Mouse (Mus musculus) cerebellum, adult 11 months (tissue): ENCODE results near the gene Ccng2.

ENCODE experiments used
- DNase-seq: peaks from one replicate; pipeline ENCODE4 v3.0.0; 2022

Gene Ccng2

DNA sequence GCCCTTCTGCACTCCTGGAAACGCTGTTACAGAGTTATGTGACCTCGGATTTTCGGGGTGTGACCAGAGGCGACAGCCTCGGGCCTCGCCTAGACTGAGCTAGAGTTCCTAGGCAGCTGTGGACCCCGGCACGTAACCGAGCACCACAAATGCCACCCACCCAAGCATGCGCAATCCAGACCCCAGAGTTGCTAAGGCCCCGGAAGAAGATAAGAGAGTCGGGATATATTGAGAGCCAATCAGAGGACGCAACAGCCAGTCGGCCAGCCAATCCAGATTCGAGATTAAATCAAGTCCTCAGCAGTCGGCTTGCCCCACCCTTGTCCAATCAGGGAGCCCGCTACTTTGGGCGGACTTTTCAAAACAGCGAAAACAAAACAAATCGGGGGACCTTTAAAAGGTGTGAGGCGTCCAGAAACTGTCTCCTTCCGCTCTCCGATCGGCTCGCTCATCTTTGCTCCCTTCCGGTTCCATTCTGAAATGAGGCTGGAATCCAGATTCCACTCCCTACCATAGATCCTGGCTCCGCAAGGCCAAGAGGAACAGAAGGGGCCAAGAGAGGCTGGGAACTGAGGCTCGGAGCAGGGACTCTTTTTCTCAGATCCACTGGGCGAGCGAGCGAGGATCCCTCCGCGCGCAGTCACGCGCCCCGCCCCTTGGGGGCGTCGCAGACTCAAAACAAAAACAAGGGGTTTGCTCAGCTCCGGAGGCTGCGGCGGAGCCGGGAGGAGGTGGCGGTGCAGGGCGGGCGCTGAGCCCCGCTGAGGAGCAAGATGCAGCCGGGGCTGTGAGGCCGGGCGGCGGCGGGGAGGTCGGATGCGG lies at the start of gene Ccng2:
Gene Ccng2 (plus strand): TSS at position 375 of the 822 bp plus-strand sequence.
- peak; percentile 94 for DNase-seq

DNA sequence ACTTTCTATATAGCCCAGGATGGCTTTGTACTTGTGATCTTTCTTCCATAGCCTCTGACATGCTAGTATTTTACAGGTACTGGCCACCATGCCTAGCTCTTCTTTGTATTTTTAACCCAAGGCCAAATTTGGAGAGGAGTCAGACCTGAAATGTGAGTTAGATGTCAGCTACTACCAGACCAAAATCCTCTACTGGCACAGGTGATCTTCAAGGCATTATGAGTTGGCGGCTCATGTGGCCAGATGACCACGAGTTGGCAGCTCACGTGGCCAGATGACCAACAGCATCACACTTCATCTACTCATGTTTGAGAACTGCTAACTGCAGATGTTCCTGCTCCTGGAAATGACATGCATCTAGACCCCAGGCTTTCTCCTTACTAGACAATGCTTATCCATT lies 48.7 kb upstream of the Ccng2 start:
- no peak for DNase-seq

GRCm38 (mm10) chr5:93221661-93222060 lies 45.4 kb upstream of the Ccng2 start:
- DNase-seq: peak; percentile 50

DNA sequence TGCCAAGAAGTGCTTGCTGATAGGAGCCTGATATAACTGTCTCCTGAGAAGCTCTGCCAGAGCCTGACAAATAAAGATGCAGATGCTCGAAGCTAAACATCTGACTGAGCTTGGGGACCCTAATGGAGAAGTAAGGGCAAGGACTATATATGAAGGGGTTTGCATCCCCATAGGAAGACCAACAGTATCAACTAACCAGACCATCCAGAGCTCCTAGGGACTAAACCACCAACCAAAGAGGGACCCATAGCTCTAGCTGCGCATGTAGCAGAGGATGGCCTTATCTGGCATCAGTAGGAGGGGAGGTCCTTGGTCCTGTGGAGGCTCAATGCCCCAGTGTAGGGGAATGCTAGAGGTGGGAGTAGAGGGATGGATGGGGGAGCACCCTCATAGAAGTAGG lies 42.5 kb upstream of the Ccng2 start:
- DNase-seq: no peak

DNA sequence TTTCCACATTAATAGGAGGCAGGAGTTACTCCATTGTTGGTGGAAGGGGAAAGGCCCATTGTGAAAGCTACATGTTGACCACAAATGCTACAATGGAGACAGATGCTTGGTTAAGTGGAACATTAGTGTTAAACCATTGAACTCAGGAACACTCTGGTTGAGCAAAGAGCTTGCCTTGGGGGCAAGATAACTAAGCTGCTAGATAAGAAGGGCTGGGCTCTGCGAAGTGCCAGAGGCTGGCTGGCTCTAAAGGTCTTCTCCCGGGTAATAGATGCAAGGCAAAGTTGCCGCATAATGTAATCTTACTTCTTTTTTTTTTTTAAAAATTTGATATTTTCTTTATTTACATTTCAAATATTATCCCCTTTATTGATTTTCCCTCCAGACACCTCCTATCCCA lies 39.9 kb upstream of the Ccng2 start:
- DNase-seq: no peak

DNA sequence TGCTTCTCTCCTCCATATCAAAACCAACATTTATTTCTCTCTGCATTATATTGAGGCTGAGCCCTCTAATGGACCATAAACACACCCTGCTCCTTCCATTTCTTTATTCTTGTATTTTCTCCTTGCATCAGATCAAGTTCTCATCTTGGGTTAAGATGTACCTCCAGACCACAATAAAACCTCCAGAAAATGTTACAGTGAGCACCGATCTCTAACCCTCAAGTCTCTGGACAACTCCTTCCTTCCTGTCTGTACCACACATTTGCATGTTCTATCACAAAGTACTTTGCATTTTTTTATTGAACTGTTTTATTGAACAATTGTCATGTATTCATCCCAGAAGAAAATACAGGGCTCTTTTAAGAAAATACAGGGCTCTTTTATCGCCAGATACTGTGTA lies 37.5 kb upstream of the Ccng2 start:
- no peak for DNase-seq

- no peak for DNase-seq
Measured at GRCm38 (mm10) chr5:93231721-93232120, 35.3 kb upstream of the Ccng2 start.

GRCm38 (mm10) chr5:93232838-93233237 lies 34.2 kb upstream of the Ccng2 start:
- no peak for DNase-seq

- no peak for DNase-seq
Measured at GRCm38 (mm10) chr5:93234130-93234529, 32.9 kb upstream of the Ccng2 start.

DNA sequence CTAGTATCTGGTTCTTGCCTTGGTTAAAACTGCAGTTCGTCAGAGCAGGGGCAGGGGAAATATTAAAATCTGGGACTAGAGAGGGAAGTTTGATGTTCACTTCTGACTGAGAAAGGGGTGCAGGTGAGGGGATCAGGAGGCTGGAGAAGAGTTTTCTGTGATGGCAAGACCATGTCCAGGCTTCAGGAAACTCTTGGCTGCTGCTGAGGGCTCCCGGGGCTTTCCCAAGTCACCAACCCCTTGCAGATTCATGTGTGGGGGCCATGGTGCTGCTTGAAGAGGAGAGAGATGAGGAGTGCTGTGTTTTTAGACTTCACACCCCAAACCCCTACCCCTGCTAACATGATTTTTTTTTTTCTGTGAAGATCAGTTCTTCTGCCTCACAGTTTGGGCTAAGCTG lies 32.5 kb upstream of the Ccng2 start:
- no peak for DNase-seq

DNA sequence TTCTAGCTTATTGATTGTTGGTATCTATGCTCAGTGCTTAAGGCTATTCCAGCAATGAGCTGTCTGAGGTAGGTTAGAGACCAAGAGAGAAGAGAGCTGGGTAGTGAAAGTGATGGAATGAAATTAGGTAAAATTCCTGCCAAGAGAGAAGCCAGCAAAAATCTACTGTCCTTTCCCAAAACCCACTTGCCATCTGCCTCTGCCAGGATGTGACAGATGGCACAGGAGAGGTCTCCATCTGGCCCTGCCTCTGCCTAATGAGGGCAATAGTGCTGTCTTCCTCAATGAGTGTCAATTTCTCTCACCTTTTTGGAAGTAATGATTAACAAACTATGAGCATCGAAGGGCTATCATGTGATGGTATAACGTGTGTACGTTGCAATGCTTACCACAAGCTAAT lies 31.2 kb upstream of the Ccng2 start:
- peak; percentile 94 for DNase-seq

DNA sequence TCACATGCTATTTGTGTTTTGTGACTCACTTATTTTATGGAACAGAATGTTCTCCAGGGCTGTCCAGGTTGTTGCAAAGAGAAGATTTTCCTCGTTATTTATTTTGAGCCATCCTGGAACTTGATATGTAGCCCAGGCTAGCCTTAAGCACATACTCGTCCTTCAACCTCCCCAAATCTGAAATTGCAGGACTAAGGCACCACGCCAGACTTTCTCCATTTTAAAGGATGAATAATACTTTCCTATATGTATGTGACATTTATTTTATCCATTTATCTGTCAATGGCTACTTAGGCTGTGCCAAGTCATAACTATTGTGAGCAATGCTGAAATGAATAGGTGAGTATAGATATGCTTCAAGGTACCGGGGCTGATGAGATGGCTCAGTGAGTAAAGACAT lies 30.5 kb upstream of the Ccng2 start:
- no peak for DNase-seq

DNA sequence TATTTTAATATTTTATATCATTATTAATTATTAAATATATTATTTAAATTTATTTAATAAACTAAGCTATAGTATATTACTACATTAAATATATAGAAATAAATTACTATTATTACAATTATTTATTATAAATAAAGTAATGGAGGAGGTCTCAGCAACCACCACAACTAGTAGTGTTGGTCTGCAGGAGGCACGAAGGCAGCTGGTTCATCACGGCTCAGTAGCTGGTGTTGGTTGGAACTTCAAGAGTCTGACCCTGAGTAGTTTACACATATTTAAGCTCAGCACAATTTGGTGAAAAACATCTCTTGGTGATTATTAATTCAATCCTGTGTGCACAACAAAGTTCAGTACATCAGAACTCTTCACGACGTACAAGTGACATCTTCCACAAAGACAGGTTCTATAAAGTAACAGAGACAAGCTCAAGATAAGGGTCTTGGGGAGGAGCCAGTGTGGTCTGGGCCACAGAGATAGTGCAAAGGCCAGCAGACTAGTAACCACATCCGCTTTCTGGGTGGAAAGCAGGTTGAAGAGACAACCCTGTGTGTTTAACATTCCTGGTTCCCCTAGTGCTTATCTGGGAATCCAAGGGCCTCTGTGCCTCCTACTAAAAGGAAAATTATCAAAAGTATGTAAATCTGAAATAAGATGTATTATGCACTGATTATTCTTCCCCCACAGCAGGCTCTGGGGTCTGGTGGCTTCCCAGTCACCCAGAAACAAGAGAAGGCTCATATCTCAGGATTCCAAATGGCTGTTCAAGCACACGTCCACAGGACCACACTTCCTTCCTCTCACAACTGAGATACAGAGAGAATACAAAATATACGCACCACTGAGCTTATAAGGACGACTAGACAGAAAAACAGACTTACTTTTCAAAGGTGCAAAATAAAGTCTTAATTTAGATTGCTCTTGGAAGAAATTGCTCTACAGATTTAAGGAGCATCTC lies 27.2 kb upstream of the Ccng2 start:
- DNase-seq: no peak

DNA sequence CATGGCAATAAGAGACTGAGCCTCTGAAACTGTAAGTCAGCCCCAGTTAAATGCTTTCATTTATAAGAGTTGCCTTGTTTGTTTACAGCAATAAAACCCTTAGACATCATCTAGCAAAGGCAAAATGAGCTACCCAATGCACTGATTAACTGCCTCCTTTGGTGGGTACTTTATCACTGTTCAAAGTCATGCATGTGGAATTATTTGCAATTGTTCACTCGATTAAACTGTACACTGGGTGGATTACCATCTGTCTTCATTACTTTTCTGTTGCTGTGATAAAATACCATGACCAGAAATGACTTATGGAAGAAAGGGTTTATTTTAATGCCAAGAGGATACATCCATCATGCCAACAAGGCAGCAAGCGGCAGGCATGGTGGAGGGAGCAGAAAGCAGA lies 21.8 kb upstream of the Ccng2 start:
- no peak for DNase-seq

GRCm38 (mm10) chr5:93249940-93250578 lies 17.0 kb upstream of the Ccng2 start:
- DNase-seq: no peak

GRCm38 (mm10) chr5:93251001-93251760 lies 15.9 kb upstream of the Ccng2 start:
- peak; percentile 51 for DNase-seq

- no peak for DNase-seq
Measured at GRCm38 (mm10) chr5:93255759-93256265, 11.2 kb upstream of the Ccng2 start.

- DNase-seq: no peak
Measured at GRCm38 (mm10) chr5:93256820-93257405, 10.1 kb upstream of the Ccng2 start.

DNA sequence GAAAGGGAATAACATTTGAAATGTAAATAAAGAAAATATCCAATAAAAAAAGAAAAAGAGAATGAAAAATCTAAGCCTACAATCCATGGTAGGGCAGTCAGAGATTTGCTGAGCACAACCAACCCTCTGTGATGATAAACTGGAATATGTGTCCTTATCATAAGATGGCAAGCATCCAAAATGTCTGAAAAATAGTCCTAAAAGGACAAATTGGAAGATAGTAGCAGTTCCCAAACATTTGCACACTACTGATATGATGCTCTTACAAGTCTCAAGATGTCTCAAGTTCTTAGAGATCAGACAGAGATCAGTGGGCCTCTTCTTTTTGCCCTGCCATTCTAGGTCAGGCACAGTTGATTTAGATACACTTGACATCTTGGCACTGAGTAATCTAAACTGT lies 7.7 kb upstream of the Ccng2 start:
- DNase-seq: no peak

DNA sequence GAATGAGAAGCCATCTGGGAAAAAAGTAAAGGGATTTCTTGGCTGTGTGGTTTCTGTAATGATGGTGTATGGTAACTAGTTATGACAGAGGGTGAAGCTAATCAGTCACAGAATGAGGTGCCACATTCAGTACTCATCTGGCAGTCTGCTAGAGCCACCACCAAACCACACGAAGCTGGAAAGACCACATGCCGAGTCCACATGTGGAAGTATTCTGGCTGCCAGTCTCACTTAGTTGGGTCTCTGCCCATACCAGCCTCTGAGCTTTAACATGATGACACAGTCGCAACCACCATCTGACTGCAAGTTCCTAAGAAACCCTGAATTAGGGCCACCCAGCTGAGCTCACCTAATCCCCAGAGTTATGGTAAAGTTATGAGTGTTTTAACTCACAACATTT lies 6.1 kb upstream of the Ccng2 start:
- no peak for DNase-seq

DNA sequence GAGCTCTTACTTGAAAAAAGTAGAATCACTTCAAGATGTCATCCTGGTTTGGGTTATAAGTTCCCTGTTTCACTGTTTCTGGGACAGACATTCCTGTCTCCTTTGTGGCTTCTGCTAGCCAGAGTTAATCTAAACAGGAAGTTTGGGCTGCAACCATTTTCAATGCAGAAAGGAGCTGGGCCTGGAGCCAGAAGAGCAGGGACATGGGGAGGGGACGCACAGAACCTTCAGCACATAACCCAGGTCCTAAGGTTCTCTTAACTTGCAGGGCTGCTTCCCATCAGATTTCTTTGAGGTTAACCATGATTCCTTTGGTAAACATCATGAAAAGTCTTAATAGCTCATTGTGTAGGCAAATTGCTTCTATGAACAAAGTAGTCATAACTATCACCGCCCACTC lies 4.3 kb upstream of the Ccng2 start:
- no peak for DNase-seq
